Mouse (Mus musculus): ENCODE results near the gene Pou6f2. TPM values are rescaled to one million over a fixed set of nuclear protein-coding genes. Genes with fewer than 3 reads are reported as not detected.
A peak's percentile ranks its signal among the peaks of the same experiment; 100 is the strongest.

Pou6f2 gene
- polyA plus RNA-seq, 1 experiment, result not detected

DNA sequence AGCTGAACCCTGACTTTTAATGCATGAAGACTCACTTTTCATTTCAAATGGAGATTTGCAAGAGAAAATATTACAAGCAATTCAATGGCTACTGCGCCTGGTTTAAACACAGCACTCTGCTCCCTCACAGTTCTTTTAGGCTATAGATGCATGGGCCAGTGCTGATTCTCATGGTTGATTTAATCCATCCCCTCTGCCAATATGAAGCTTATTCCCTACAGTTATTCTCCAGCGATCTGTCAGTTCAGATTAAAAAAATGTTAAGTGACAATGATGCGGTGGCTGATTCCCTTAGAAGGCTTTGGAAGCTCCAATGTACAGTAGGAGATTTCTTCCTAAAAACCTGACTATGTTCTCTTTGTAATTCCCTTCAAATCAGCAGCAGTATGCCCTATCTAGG, 144.4 kb downstream of the Pou6f2 start:
- Histone ChIP-seq H3K4me1 (ENCODE audit: control insufficient read depth, insufficient read depth, low read length) (no peaks in the 10 kb centered on the region), H3K27ac (ENCODE audit: insufficient read depth, low read length) (no peak overlapping the region)
- TF ChIP-seq POLR2A (IDR thresholded peaks at IDR 0.05; ENCODE audit: low read depth, low read length) (no peak), CTCF (IDR thresholded peaks at IDR 0.05; ENCODE audit: borderline replicate concordance, insufficient read depth, low read length) (no peak)

GRCm38 (mm10) chr13:18218566-18219234, 178.8 kb downstream of the Pou6f2 start:
- TF ChIP-seq POLR2A (IDR thresholded peaks at IDR 0.05; ENCODE audit: low read depth, low read length), result no peak
- TF ChIP-seq CTCF (IDR thresholded peaks at IDR 0.05; ENCODE audit: borderline replicate concordance, insufficient read depth, low read length), result no peak
- no peak overlapping the region for H3K27ac ChIP-seq (ENCODE audit: insufficient read depth, low read length)
- H3K4me3 ChIP-seq (ENCODE audit: insufficient read depth, low read length), result no peak overlapping the region
- H3K4me1 ChIP-seq (ENCODE audit: control insufficient read depth, insufficient read depth, low read length), result no peaks in the 10 kb centered on the region

More for the DNA sequence above, 144.4 kb downstream of the Pou6f2 start:
- no peak overlapping the region for H3K4me3 ChIP-seq (ENCODE audit: insufficient read depth, low read length)

DNA sequence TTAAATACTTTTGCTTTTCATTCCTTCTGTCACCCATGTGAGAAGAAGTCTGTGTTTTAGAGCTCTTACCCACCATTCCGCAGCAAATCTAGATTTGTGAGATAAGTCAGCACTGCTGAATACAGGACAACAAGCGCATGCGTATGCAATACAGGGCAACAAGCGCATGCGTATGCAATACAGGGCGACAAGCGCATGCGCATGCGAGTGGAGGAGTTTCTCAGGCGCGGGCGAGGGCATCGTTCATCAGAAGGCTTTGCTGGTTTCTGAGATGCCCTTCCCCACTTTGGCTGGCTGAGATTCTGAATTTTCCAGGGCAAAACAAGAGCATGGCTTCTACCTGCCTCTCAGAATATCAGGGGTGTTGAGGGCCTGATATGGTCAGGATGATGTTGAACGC, 186.2 kb downstream of the Pou6f2 start:
- H3K4me1 ChIP-seq (ENCODE audit: control insufficient read depth, insufficient read depth, low read length), result no peaks in the 10 kb centered on the region
- no peak overlapping the region for H3K27ac ChIP-seq (ENCODE audit: insufficient read depth, low read length)
- H3K4me3 ChIP-seq (ENCODE audit: insufficient read depth, low read length), result no peak overlapping the region
- TF ChIP-seq CTCF (IDR thresholded peaks at IDR 0.05; ENCODE audit: borderline replicate concordance, insufficient read depth, low read length), result no peak
- no peak for TF ChIP-seq POLR2A (IDR thresholded peaks at IDR 0.05; ENCODE audit: low read depth, low read length)

- TF ChIP-seq CTCF (IDR thresholded peaks at IDR 0.05; ENCODE audit: borderline replicate concordance, insufficient read depth, low read length), result no peak
- no peak for TF ChIP-seq POLR2A (IDR thresholded peaks at IDR 0.05; ENCODE audit: low read depth, low read length)
- no peak overlapping the region for H3K4me3 ChIP-seq (ENCODE audit: insufficient read depth, low read length)
- no peaks in the 10 kb centered on the region for H3K4me1 ChIP-seq (ENCODE audit: control insufficient read depth, insufficient read depth, low read length)
- no peak overlapping the region for H3K27ac ChIP-seq (ENCODE audit: insufficient read depth, low read length)
Observed at GRCm38 (mm10) chr13:18204476-18205250, 192.8 kb downstream of the Pou6f2 start.

DNA sequence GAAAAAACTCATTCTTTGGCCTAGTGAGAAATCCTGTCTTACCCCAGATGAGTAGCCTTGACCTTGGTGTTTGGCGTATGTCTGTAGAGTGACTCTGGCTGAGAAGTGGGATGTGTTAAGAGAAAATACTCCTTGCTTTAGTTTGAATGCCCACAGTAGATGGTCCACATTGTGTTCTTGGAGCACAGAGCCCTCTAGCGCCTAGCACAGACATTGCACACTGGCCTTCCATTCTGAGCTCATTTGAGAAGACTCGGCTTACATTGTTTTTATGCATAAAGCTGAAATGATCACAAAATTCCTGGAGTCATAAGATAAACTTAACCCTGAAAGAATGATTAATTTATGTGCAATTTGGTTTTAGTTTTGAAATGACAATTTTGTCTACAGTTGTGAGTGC, 223.5 kb downstream of the Pou6f2 start:
- Histone ChIP-seq H3K27ac (ENCODE audit: insufficient read depth, low read length) (no peak overlapping the region), H3K4me1 (ENCODE audit: control insufficient read depth, insufficient read depth, low read length) (no peaks in the 10 kb centered on the region), H3K4me3 (ENCODE audit: insufficient read depth, low read length) (no peak overlapping the region)
- peak; percentile 68; the same call in 1 of the 2 replicates for TF ChIP-seq CTCF (IDR thresholded peaks at IDR 0.05; ENCODE audit: borderline replicate concordance, insufficient read depth, low read length)
- TF ChIP-seq POLR2A (IDR thresholded peaks at IDR 0.05; ENCODE audit: low read depth, low read length), result no peak

GRCm38 (mm10) chr13:18173021-18173420, 224.5 kb downstream of the Pou6f2 start:
- no peak for TF ChIP-seq CTCF (IDR thresholded peaks at IDR 0.05; ENCODE audit: borderline replicate concordance, insufficient read depth, low read length)
- no peak for TF ChIP-seq POLR2A (IDR thresholded peaks at IDR 0.05; ENCODE audit: low read depth, low read length)
- no peak overlapping the region for H3K4me3 ChIP-seq (ENCODE audit: insufficient read depth, low read length)
- H3K27ac ChIP-seq (ENCODE audit: insufficient read depth, low read length), result no peak overlapping the region
- H3K4me1 ChIP-seq (ENCODE audit: control insufficient read depth, insufficient read depth, low read length), result no peaks in the 10 kb centered on the region

DNA sequence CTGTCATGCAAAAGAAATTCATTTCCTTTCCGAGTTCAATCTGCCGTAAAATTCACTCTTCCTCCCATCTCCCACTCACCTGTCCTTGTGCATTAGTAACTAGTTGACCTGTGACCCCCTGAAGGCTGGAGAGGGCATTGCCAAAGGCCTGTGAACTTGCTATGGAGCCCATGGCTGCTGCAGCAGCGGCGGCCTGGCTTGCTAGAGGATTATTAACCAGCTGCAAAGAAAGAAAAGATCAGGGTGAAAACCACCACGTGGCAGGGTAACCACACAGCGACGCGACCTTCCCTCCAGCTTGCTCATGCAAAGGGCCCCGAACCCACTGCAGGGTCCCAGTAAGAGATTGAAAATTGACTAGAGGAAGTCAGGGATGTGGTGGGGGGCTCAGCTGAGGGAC, 225.2 kb downstream of the Pou6f2 start:
- TF ChIP-seq CTCF (IDR thresholded peaks at IDR 0.05; ENCODE audit: borderline replicate concordance, insufficient read depth, low read length) (no peak), POLR2A (IDR thresholded peaks at IDR 0.05; ENCODE audit: low read depth, low read length) (no peak)
- H3K4me3 ChIP-seq (ENCODE audit: insufficient read depth, low read length), result no peak overlapping the region
- H3K27ac ChIP-seq (ENCODE audit: insufficient read depth, low read length), result no peak overlapping the region
- no peaks in the 10 kb centered on the region for H3K4me1 ChIP-seq (ENCODE audit: control insufficient read depth, insufficient read depth, low read length)

GRCm38 (mm10) chr13:18164182-18164581, 233.3 kb downstream of the Pou6f2 start:
- Histone ChIP-seq H3K4me1 (ENCODE audit: control insufficient read depth, insufficient read depth, low read length) (no peaks in the 10 kb centered on the region), H3K4me3 (ENCODE audit: insufficient read depth, low read length) (no peak overlapping the region), H3K27ac (ENCODE audit: insufficient read depth, low read length) (no peak overlapping the region)
- TF ChIP-seq CTCF (IDR thresholded peaks at IDR 0.05; ENCODE audit: borderline replicate concordance, insufficient read depth, low read length) (no peak), POLR2A (IDR thresholded peaks at IDR 0.05; ENCODE audit: low read depth, low read length) (no peak)

DNA sequence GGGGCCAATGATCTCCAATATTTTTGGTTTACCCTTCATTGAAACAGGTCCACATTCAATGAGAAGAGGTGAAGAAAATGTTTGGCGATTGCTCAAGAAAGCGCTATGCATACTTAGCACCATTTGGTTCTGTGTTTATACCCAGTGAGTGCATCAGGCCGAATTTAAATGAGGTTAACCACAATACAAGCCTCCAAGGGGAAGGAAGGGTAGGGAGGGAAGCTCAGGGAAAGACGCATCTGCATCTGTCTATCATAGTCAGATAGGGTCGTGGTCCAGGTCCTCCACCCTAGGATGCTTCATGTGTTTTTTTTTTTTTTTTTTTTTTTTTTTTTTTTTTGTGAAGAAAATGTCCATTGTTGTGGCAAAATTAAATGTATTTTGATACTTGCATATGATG, 236.9 kb downstream of the Pou6f2 start:
- no peak overlapping the region for H3K27ac ChIP-seq (ENCODE audit: insufficient read depth, low read length)
- TF ChIP-seq CTCF (IDR thresholded peaks at IDR 0.05; ENCODE audit: borderline replicate concordance, insufficient read depth, low read length), result no peak
- TF ChIP-seq POLR2A (IDR thresholded peaks at IDR 0.05; ENCODE audit: low read depth, low read length), result no peak
- no peaks in the 10 kb centered on the region for H3K4me1 ChIP-seq (ENCODE audit: control insufficient read depth, insufficient read depth, low read length)
- H3K4me3 ChIP-seq (ENCODE audit: insufficient read depth, low read length), result no peak overlapping the region

DNA sequence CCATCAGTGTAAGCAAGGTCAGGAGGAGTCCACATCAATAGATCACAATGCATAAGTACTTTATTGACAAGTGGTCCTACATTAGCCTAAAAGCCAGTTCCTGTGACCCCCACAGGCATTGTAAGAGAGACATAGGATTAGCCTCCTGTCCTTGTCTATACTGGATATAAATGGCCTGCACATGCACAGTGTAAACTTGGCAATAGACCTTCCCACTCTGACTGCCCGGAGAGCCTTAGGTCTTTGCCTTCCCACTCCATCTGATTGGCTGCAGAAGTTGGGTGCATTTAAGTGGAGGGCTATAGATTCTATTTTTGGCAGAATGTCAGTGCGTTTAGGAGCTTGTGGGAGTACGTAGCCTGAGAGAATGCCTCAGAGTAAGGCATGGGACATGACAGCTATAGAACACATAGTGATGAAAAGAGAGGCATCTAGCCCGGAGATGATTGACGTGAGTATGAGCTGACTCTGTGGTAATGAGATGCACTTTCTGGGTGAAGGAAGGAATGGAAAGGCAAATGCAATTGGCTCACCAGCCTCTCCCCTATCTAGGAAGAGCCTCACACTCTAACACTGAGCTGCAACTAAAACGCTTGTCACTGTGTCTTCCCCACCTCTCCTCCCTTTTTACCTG, 243.4 kb downstream of the Pou6f2 start:
- TF ChIP-seq POLR2A (IDR thresholded peaks at IDR 0.05; ENCODE audit: low read depth, low read length) (no peak), CTCF (IDR thresholded peaks at IDR 0.05; ENCODE audit: borderline replicate concordance, insufficient read depth, low read length) (no peak)
- no peaks in the 10 kb centered on the region for H3K4me1 ChIP-seq (ENCODE audit: control insufficient read depth, insufficient read depth, low read length)
- H3K4me3 ChIP-seq (ENCODE audit: insufficient read depth, low read length), result no peak overlapping the region
- H3K27ac ChIP-seq (ENCODE audit: insufficient read depth, low read length), result no peak overlapping the region
